9 mouse cellular contexts compared by ENCODE assay signal in genomic region chr15:96708428-96708827, GRCm38 (mm10). TPM values are rescaled to one million over a fixed set of nuclear protein-coding genes. Genes with fewer than 3 reads are reported as not detected.
DNase-seq lines count a peak whose midpoint lies in the region; ATAC-seq and TF ChIP-seq lines count a peak whose summit lies in the region.
"Had no signal": no experiment of that assay in that cellular context is flagged by ENCODE, and none has a peak within 500 bp of the region (broad histone marks: within the 10 kb centered on the region; RNA-seq: fewer than 3 reads in every experiment).

No protein-coding gene starts in this region.

- WGBS in hindbrain, embryonic 12.5 days, result 88% methylated on average over 8 of the region's 8 CpGs
- whole genome bisulfite sequencing in hindbrain, embryonic 16.5 days, result 89% methylated on average over 8 of the region's 8 CpGs
- 86% methylated on average over 8 of the region's 8 CpGs for WGBS in midbrain, postnatal 0 days
- WGBS in midbrain, embryonic 10.5 days, result 90% methylated on average over 8 of the region's 8 CpGs
- 89% methylated on average over 8 of the region's 8 CpGs for WGBS in limb, embryonic 10.5 days
- 86% methylated on average over 8 of the region's 8 CpGs for WGBS in neural tube, embryonic 15.5 days

- H3K27ac ChIP-seq in hindbrain, embryonic 12.5 days, result 0 out of 2 replicates have a peak overlapping the region, but pooled peaks have one; percentile 1
- H3K27ac ChIP-seq in hindbrain, embryonic 16.5 days (ENCODE audit: low read depth, low read length), result no peak overlapping the region
- H3K27ac ChIP-seq in midbrain, postnatal 0 days (ENCODE audit: low read depth, low read length), result peak overlapping the region; percentile 84; the same call in 1 of the 2 replicates
- no peak overlapping the region for H3K27ac ChIP-seq in midbrain, embryonic 10.5 days (replicated peaks)
- peak overlapping the region; percentile 99; the same call in 1 of the 2 replicates for H3K27ac ChIP-seq in limb, embryonic 10.5 days
- peak overlapping the region; percentile 98; the same call in 1 of the 2 replicates for H3K27ac ChIP-seq in neural tube, embryonic 15.5 days (replicated peaks)

- TF ChIP-seq CTCF in midbrain, postnatal 0 days (IDR thresholded peaks at IDR 0.05), result no peak

- H3K9ac ChIP-seq in hindbrain, embryonic 12.5 days, result no peak overlapping the region
- H3K9ac ChIP-seq in hindbrain, embryonic 16.5 days (ENCODE audit: low read depth, low read length), result no peak overlapping the region
- H3K9ac ChIP-seq in midbrain, postnatal 0 days (replicated peaks; ENCODE audit: low read length, poor library complexity, severe bottlenecking), result no peak overlapping the region
- no peak overlapping the region for H3K9ac ChIP-seq in neural tube, embryonic 15.5 days (replicated peaks)

- H3K4me1 ChIP-seq in hindbrain, embryonic 12.5 days, result peaks cover 11% of the 10 kb centered on the region
- no peaks in the 10 kb centered on the region for H3K4me1 ChIP-seq in hindbrain, embryonic 16.5 days (ENCODE audit: control insufficient read depth, insufficient read depth, low read depth, low read length)
- H3K4me1 ChIP-seq in midbrain, postnatal 0 days (ENCODE audit: insufficient read depth, low read length), result no peaks in the 10 kb centered on the region; the same call in 1 of the 2 replicates
- H3K4me1 ChIP-seq in midbrain, embryonic 10.5 days, result peaks cover 21% of the 10 kb centered on the region
- H3K4me1 ChIP-seq in limb, embryonic 10.5 days, result peaks cover 26% of the 10 kb centered on the region
- peaks cover 18% of the 10 kb centered on the region for H3K4me1 ChIP-seq in neural tube, embryonic 15.5 days

- no peak for ATAC-seq in hindbrain, embryonic 12.5 days (ENCODE audit: low FRiP score)
- ATAC-seq in hindbrain, embryonic 16.5 days, result no peak
- ATAC-seq in midbrain, postnatal 0 days (ENCODE audit: low FRiP score), result no peak
- no peak for ATAC-seq in neural tube, embryonic 15.5 days (ENCODE audit: low FRiP score)
- ATAC-seq in megakaryocyte, adult 5-6 weeks (ENCODE audit: poor library complexity, severe bottlenecking), result no peak

- H3K36me3 ChIP-seq in hindbrain, embryonic 12.5 days, result no peaks in the 10 kb centered on the region
- no peaks in the 10 kb centered on the region for H3K36me3 ChIP-seq in hindbrain, embryonic 16.5 days (ENCODE audit: control insufficient read depth, insufficient read depth, low read length)
- no peaks in the 10 kb centered on the region for H3K36me3 ChIP-seq in midbrain, postnatal 0 days (ENCODE audit: insufficient read depth, low read length)
- no peaks in the 10 kb centered on the region for H3K36me3 ChIP-seq in midbrain, embryonic 10.5 days
- no peaks in the 10 kb centered on the region for H3K36me3 ChIP-seq in limb, embryonic 10.5 days
- H3K36me3 ChIP-seq in neural tube, embryonic 15.5 days, result no peaks in the 10 kb centered on the region
- H3K36me3 ChIP-seq: G1E had no signal

- H3K4me3 ChIP-seq in hindbrain, embryonic 12.5 days, result no peak overlapping the region
- no peak overlapping the region for H3K4me3 ChIP-seq in hindbrain, embryonic 16.5 days (ENCODE audit: low read length)
- H3K4me3 ChIP-seq in midbrain, postnatal 0 days (ENCODE audit: low read depth, low read length), result no peak overlapping the region; the same call in 1 of the 2 replicates
- H3K4me3 ChIP-seq in midbrain, embryonic 10.5 days, result no peak overlapping the region; the same call in 1 of the 2 replicates
- H3K4me3 ChIP-seq in limb, embryonic 10.5 days, result peak overlapping the region; percentile 67; the same call in 1 of the 2 replicates
- no peak overlapping the region for H3K4me3 ChIP-seq in neural tube, embryonic 15.5 days (replicated peaks)

- no peak for DNase-seq in midbrain, postnatal 0 days (ENCODE audit: low spot score)
- DNase-seq in midbrain, embryonic 10.5 days (ENCODE audit: low spot score), result no peak
- no peak for DNase-seq in limb, embryonic 10.5 days (ENCODE audit: low spot score)
- no peak for DNase-seq in layer of hippocampus, postnatal 10 days (ENCODE audit: low spot score in 2 of 2)

- no peak overlapping the region for H3K4me2 ChIP-seq in hindbrain, embryonic 12.5 days (replicated peaks)
- H3K4me2 ChIP-seq in hindbrain, embryonic 16.5 days (ENCODE audit: low read length), result no peak overlapping the region; the same call in 1 of the 2 replicates
- no peak overlapping the region for H3K4me2 ChIP-seq in midbrain, postnatal 0 days (ENCODE audit: low read depth, low read length, poor library complexity, severe bottlenecking)
- peak overlapping the region; percentile 90 for H3K4me2 ChIP-seq in neural tube, embryonic 15.5 days

- H3K27me3 ChIP-seq in hindbrain, embryonic 12.5 days, result no peaks in the 10 kb centered on the region
- no peaks in the 10 kb centered on the region for H3K27me3 ChIP-seq in hindbrain, embryonic 16.5 days (replicated peaks; ENCODE audit: control insufficient read depth, insufficient read depth, low read length)
- no peaks in the 10 kb centered on the region for H3K27me3 ChIP-seq in midbrain, postnatal 0 days (ENCODE audit: insufficient read depth, low read length)
- H3K27me3 ChIP-seq in midbrain, embryonic 10.5 days (ENCODE audit: low read depth, poor library complexity, severe bottlenecking), result no peaks in the 10 kb centered on the region
- H3K27me3 ChIP-seq in limb, embryonic 10.5 days (ENCODE audit: low read depth, poor library complexity, severe bottlenecking), result no peaks in the 10 kb centered on the region
- no peaks in the 10 kb centered on the region for H3K27me3 ChIP-seq in neural tube, embryonic 15.5 days (replicated peaks)

- H3K9me3 ChIP-seq in hindbrain, embryonic 12.5 days (replicated peaks), result no peaks in the 10 kb centered on the region
- H3K9me3 ChIP-seq in hindbrain, embryonic 16.5 days (ENCODE audit: control insufficient read depth, low read length), result no peaks in the 10 kb centered on the region
- H3K9me3 ChIP-seq in midbrain, postnatal 0 days (ENCODE audit: low read length), result no peaks in the 10 kb centered on the region
- H3K9me3 ChIP-seq in midbrain, embryonic 10.5 days (replicated peaks), result no peaks in the 10 kb centered on the region
- no peaks in the 10 kb centered on the region for H3K9me3 ChIP-seq in limb, embryonic 10.5 days (replicated peaks)
- no peaks in the 10 kb centered on the region for H3K9me3 ChIP-seq in neural tube, embryonic 15.5 days (replicated peaks)
- H3K9me3 ChIP-seq: G1E had no signal

RNA-seq across cellular contexts. Expression of gene Slc38a2, which starts 8.9 kb away (rescaled TPM):
- polyA plus RNA-seq in hindbrain, embryonic 12.5 days (2016; fragmentation: Nextera tagmentation; extraction: Ambion mirVana), result 184 and 192 TPM in 2 replicates
- polyA plus RNA-seq in hindbrain, embryonic 16.5 days (2015; fragmentation: Nextera tagmentation; extraction: Ambion mirVana), result 87.4 and 111 TPM in 2 replicates
- total RNA-seq in midbrain, postnatal 0 days (2014; rRNA removed), result 90.9 and 96.1 TPM in 2 replicates
- polyA plus RNA-seq in midbrain, postnatal 0 days (2015; fragmentation: Nextera tagmentation; extraction: Ambion mirVana), result 71.3 and 79.4 TPM in 2 replicates
- polyA plus RNA-seq in midbrain, embryonic 10.5 days (2016; fragmentation: Nextera tagmentation; extraction: Ambion mirVana), result 151 and 164 TPM in 2 replicates
- polyA plus RNA-seq in limb, embryonic 10.5 days (2016; fragmentation: Nextera tagmentation; extraction: Ambion mirVana), result 173 and 198 TPM in 2 replicates
- 89.3 and 93.9 TPM in 2 replicates for polyA plus RNA-seq in neural tube, embryonic 15.5 days (2015; fragmentation: Nextera tagmentation; extraction: Ambion mirVana)
- total RNA-seq in megakaryocyte, adult 5-6 weeks (2015), result 125 and 137 TPM in 2 replicates
- total RNA-seq in megakaryocyte, adult 5-6 weeks (2017), result 63.8 and 68.3 TPM in 2 replicates
- total RNA-seq in layer of hippocampus, postnatal 10 days (2021), result 10 to 100 TPM; 64.7 to 73.8 TPM

Comparison
In these comparisons a context has a peak if more than half of its experiments do, and no peak if none do; other contexts are left out.
1. H3K27ac ChIP-seq: peak in hindbrain, embryonic 12.5 days (single experiment), midbrain, postnatal 0 days (single experiment), limb, embryonic 10.5 days (single experiment) and neural tube, embryonic 15.5 days (single experiment); none in hindbrain, embryonic 16.5 days (single experiment) and midbrain, embryonic 10.5 days (single experiment).